Mouse (Mus musculus): ENCODE results near the gene Stxbp1.

The Stxbp1 gene

GRCm38 (mm10) chr2:32846805-32847467, at the start of gene Stxbp1:
Stxbp1 (minus strand) TSS chr2:32847245.
- in situ Hi-C loops (cut with MboI; ENCODE audit: unreplicated experiment in 2 of 2), result no loop called here

- in situ Hi-C loops (cut with MboI; ENCODE audit: unreplicated experiment in 2 of 2), result no loop called here
Observed at GRCm38 (mm10) chr2:32896507-32897147, 49.6 kb upstream of the Stxbp1 start.

GRCm38 (mm10) chr2:32895606-32896106, 48.6 kb upstream of the Stxbp1 start:
- in situ Hi-C loops (cut with MboI; ENCODE audit: unreplicated experiment in 2 of 2), result no loop called here

GRCm38 (mm10) chr2:32894097-32894496, 47.1 kb upstream of the Stxbp1 start:
- in situ Hi-C loops (cut with MboI; ENCODE audit: unreplicated experiment in 2 of 2), result no loop called here

GRCm38 (mm10) chr2:32892490-32892889, 45.4 kb upstream of the Stxbp1 start:
- in situ Hi-C loops (cut with MboI; ENCODE audit: unreplicated experiment in 2 of 2), result no loop called here

- in situ Hi-C loops (cut with MboI; ENCODE audit: unreplicated experiment in 2 of 2), result no loop called here
Observed at GRCm38 (mm10) chr2:32891278-32891677, 44.2 kb upstream of the Stxbp1 start.

GRCm38 (mm10) chr2:32890280-32890679, 43.2 kb upstream of the Stxbp1 start:
- in situ Hi-C loops (cut with MboI; ENCODE audit: unreplicated experiment in 2 of 2), result no loop called here

- in situ Hi-C loops (cut with MboI; ENCODE audit: unreplicated experiment in 2 of 2), result no loop called here
Observed at GRCm38 (mm10) chr2:32888551-32888950, 41.5 kb upstream of the Stxbp1 start.

- in situ Hi-C loops (cut with MboI; ENCODE audit: unreplicated experiment in 2 of 2), result no loop called here
Observed at GRCm38 (mm10) chr2:32888029-32888428, 41.0 kb upstream of the Stxbp1 start.

- in situ Hi-C loops (cut with MboI; ENCODE audit: unreplicated experiment in 2 of 2), result no loop called here
Observed at GRCm38 (mm10) chr2:32884745-32885144, 37.7 kb upstream of the Stxbp1 start.

- in situ Hi-C loops (cut with MboI; ENCODE audit: unreplicated experiment in 2 of 2), result no loop called here
Observed at GRCm38 (mm10) chr2:32882283-32883043, 35.4 kb upstream of the Stxbp1 start.

GRCm38 (mm10) chr2:32881723-32882122, 34.7 kb upstream of the Stxbp1 start:
- in situ Hi-C loops (cut with MboI; ENCODE audit: unreplicated experiment in 2 of 2), result no loop called here

- in situ Hi-C loops (cut with MboI; ENCODE audit: unreplicated experiment in 2 of 2), result no loop called here
Observed at GRCm38 (mm10) chr2:32881054-32881453, 34.0 kb upstream of the Stxbp1 start.

- in situ Hi-C loops (cut with MboI; ENCODE audit: unreplicated experiment in 2 of 2), result no loop called here
Observed at GRCm38 (mm10) chr2:32879593-32879992, 32.5 kb upstream of the Stxbp1 start.

GRCm38 (mm10) chr2:32878396-32878795, 31.4 kb upstream of the Stxbp1 start:
- in situ Hi-C loops (cut with MboI; ENCODE audit: unreplicated experiment in 2 of 2), result no loop called here

- in situ Hi-C loops (cut with MboI; ENCODE audit: unreplicated experiment in 2 of 2), result no loop called here
Observed at GRCm38 (mm10) chr2:32877761-32878393, 30.8 kb upstream of the Stxbp1 start.

GRCm38 (mm10) chr2:32877303-32877702, 30.3 kb upstream of the Stxbp1 start:
- in situ Hi-C loops (cut with MboI; ENCODE audit: unreplicated experiment in 2 of 2), result no loop called here

GRCm38 (mm10) chr2:32876490-32877302, 29.7 kb upstream of the Stxbp1 start:
- in situ Hi-C loops (cut with MboI; ENCODE audit: unreplicated experiment in 2 of 2), result no loop called here

- in situ Hi-C loops (cut with MboI; ENCODE audit: unreplicated experiment in 2 of 2), result no loop called here
Observed at GRCm38 (mm10) chr2:32875675-32876489, 28.8 kb upstream of the Stxbp1 start, which contains the start of gene Fam129b. Fam129b (plus strand) TSS chr2:32876114.
